Mouse (Mus musculus): ENCODE data around the gene Msl3l2. TPM values are rescaled to one million over a fixed set of nuclear protein-coding genes. Genes with fewer than 3 reads are reported as not detected.

Msl3l2 gene
- polyA plus RNA-seq, 1 experiment from 2014 or later = 7.6 TPM

GRCm38 (mm10) chr10:56099641-56100310, 6.9 kb upstream of the Msl3l2 start:
- Histone ChIP-seq H3K4me2 (ENCODE audit: low read depth, low read length) (no peak overlapping the region), H3K4me1 (ENCODE audit: control insufficient read depth, insufficient read depth, low read length) (no peaks in the 10 kb centered on the region), H3K9ac (replicated peaks; ENCODE audit: low read length) (no peak overlapping the region), H3K36me3 (replicated peaks; ENCODE audit: control insufficient read depth, insufficient read depth, low read depth, low read length) (no peaks in the 10 kb centered on the region), H3K27me3 (ENCODE audit: control insufficient read depth, insufficient read depth, low read length) (no peaks in the 10 kb centered on the region), H3K27ac (replicated peaks; ENCODE audit: low read depth, low read length) (no peak overlapping the region), H3K9me3 (replicated peaks; ENCODE audit: control insufficient read depth, low read length) (no peaks in the 10 kb centered on the region), H3K4me3 (ENCODE audit: low read depth, low read length) (no peak overlapping the region)
- DNase-seq (ENCODE audit: low spot score) = no peak
- no peak for ATAC-seq (replicated peaks; ENCODE audit: insufficient number of reproducible peaks, low FRiP score, low TSS enrichment, low read depth)
- 91% methylated on average over 3 of the region's 3 CpGs for WGBS

GRCm38 (mm10) chr10:56106996-56107334, 248 bp downstream of the Msl3l2 start:
- Histone ChIP-seq H3K36me3 (replicated peaks; ENCODE audit: control insufficient read depth, insufficient read depth, low read depth, low read length) (no peaks in the 10 kb centered on the region), H3K4me3 (ENCODE audit: low read depth, low read length) (no peak overlapping the region), H3K9me3 (replicated peaks; ENCODE audit: control insufficient read depth, low read length) (no peaks in the 10 kb centered on the region), H3K4me1 (ENCODE audit: control insufficient read depth, insufficient read depth, low read length) (no peaks in the 10 kb centered on the region), H3K9ac (replicated peaks; ENCODE audit: low read length) (peak overlapping the region; percentile 34; the same call in 1 of the 2 replicates), H3K27me3 (ENCODE audit: control insufficient read depth, insufficient read depth, low read length) (no peaks in the 10 kb centered on the region), H3K27ac (replicated peaks; ENCODE audit: low read depth, low read length) (no peak overlapping the region), H3K4me2 (ENCODE audit: low read depth, low read length) (peak overlapping the region; percentile 13)
- DNase-seq (ENCODE audit: low spot score) = no peak
- 26% methylated on average over 1 of the region's 1 CpGs for WGBS
- ATAC-seq (replicated peaks; ENCODE audit: insufficient number of reproducible peaks, low FRiP score, low TSS enrichment, low read depth) = peak; percentile 73; the same call in 1 of the 2 replicates

GRCm38 (mm10) chr10:56114951-56115635, 8.4 kb downstream of the Msl3l2 start:
- H3K4me2 ChIP-seq (ENCODE audit: low read depth, low read length) = peak overlapping the region; percentile 90
- no peaks in the 10 kb centered on the region for H3K36me3 ChIP-seq (replicated peaks; ENCODE audit: control insufficient read depth, insufficient read depth, low read depth, low read length)
- ATAC-seq (replicated peaks; ENCODE audit: insufficient number of reproducible peaks, low FRiP score, low TSS enrichment, low read depth) (peak; percentile 96), DNase-seq (ENCODE audit: low spot score) (peak; percentile 82)
- peak overlapping the region; percentile 83 for H3K9ac ChIP-seq (replicated peaks; ENCODE audit: low read length)
- H3K27ac ChIP-seq (replicated peaks; ENCODE audit: low read depth, low read length) = 0 out of 2 replicates have a peak overlapping the region, but pooled peaks have one; percentile 28
- 0% methylated on average over 44 of the region's 50 CpGs for WGBS
- peak overlapping the region; percentile 57 for H3K4me3 ChIP-seq (ENCODE audit: low read depth, low read length)
- no peaks in the 10 kb centered on the region for H3K9me3 ChIP-seq (replicated peaks; ENCODE audit: control insufficient read depth, low read length)
- H3K4me1 ChIP-seq (ENCODE audit: control insufficient read depth, insufficient read depth, low read length) = no peaks in the 10 kb centered on the region; the same call in 1 of the 2 replicates
- H3K27me3 ChIP-seq (ENCODE audit: control insufficient read depth, insufficient read depth, low read length) = no peaks in the 10 kb centered on the region

- Histone ChIP-seq H3K4me3 (ENCODE audit: low read depth, low read length) (peak overlapping the region; percentile 57), H3K9me3 (replicated peaks; ENCODE audit: control insufficient read depth, low read length) (no peaks in the 10 kb centered on the region), H3K4me2 (ENCODE audit: low read depth, low read length) (peak overlapping the region; percentile 90), H3K4me1 (ENCODE audit: control insufficient read depth, insufficient read depth, low read length) (no peaks in the 10 kb centered on the region; the same call in 1 of the 2 replicates), H3K27ac (replicated peaks; ENCODE audit: low read depth, low read length) (0 out of 2 replicates have a peak overlapping the region, but pooled peaks have one; percentile 28), H3K36me3 (replicated peaks; ENCODE audit: control insufficient read depth, insufficient read depth, low read depth, low read length) (no peaks in the 10 kb centered on the region), H3K27me3 (ENCODE audit: control insufficient read depth, insufficient read depth, low read length) (no peaks in the 10 kb centered on the region), H3K9ac (replicated peaks; ENCODE audit: low read length) (peak overlapping the region; percentile 83)
- ATAC-seq (replicated peaks; ENCODE audit: insufficient number of reproducible peaks, low FRiP score, low TSS enrichment, low read depth) (peak; percentile 54; the same call in 1 of the 2 replicates), DNase-seq (ENCODE audit: low spot score) (peak; percentile 20)
- WGBS = 14% methylated on average over 27 of the region's 27 CpGs
These were observed 9.0 kb downstream of the Msl3l2 start for GRCm38 (mm10) chr10:56115636-56116180.

GRCm38 (mm10) chr10:56126972-56127371, 20.3 kb downstream of the Msl3l2 start:
- H3K4me1 ChIP-seq (ENCODE audit: control insufficient read depth, insufficient read depth, low read length) = no peaks in the 10 kb centered on the region
- H3K9ac ChIP-seq (replicated peaks; ENCODE audit: low read length) = no peak overlapping the region
- no peak overlapping the region for H3K4me2 ChIP-seq (ENCODE audit: low read depth, low read length)
- H3K9me3 ChIP-seq (replicated peaks; ENCODE audit: control insufficient read depth, low read length) = no peaks in the 10 kb centered on the region
- no peak overlapping the region for H3K27ac ChIP-seq (replicated peaks; ENCODE audit: low read depth, low read length)
- H3K4me3 ChIP-seq (ENCODE audit: low read depth, low read length) = no peak overlapping the region
- no peaks in the 10 kb centered on the region for H3K27me3 ChIP-seq (ENCODE audit: control insufficient read depth, insufficient read depth, low read length)
- no peaks in the 10 kb centered on the region for H3K36me3 ChIP-seq (replicated peaks; ENCODE audit: control insufficient read depth, insufficient read depth, low read depth, low read length)
- 94% methylated on average over 1 of the region's 1 CpGs for WGBS
- no peak for DNase-seq (ENCODE audit: low spot score)
- ATAC-seq (replicated peaks; ENCODE audit: insufficient number of reproducible peaks, low FRiP score, low TSS enrichment, low read depth) = no peak

- no peak for ATAC-seq (replicated peaks; ENCODE audit: insufficient number of reproducible peaks, low FRiP score, low TSS enrichment, low read depth)
- no peak overlapping the region for H3K27ac ChIP-seq (replicated peaks; ENCODE audit: low read depth, low read length)
- H3K4me1 ChIP-seq (ENCODE audit: control insufficient read depth, insufficient read depth, low read length) = no peaks in the 10 kb centered on the region
- no peak overlapping the region for H3K4me3 ChIP-seq (ENCODE audit: low read depth, low read length)
- H3K9ac ChIP-seq (replicated peaks; ENCODE audit: low read length) = no peak overlapping the region
- DNase-seq (ENCODE audit: low spot score) = no peak
- H3K27me3 ChIP-seq (ENCODE audit: control insufficient read depth, insufficient read depth, low read length) = no peaks in the 10 kb centered on the region
- WGBS = 78% methylated on average over 2 of the region's 2 CpGs
- H3K36me3 ChIP-seq (replicated peaks; ENCODE audit: control insufficient read depth, insufficient read depth, low read depth, low read length) = no peaks in the 10 kb centered on the region
- H3K9me3 ChIP-seq (replicated peaks; ENCODE audit: control insufficient read depth, low read length) = no peaks in the 10 kb centered on the region
- no peak overlapping the region for H3K4me2 ChIP-seq (ENCODE audit: low read depth, low read length)
These were observed 22.9 kb downstream of the Msl3l2 start for GRCm38 (mm10) chr10:56129642-56130041.

- no peak overlapping the region for H3K27ac ChIP-seq (replicated peaks; ENCODE audit: low read depth, low read length)
- 98% methylated on average over 5 of the region's 5 CpGs for WGBS
- DNase-seq (ENCODE audit: low spot score) (no peak), ATAC-seq (replicated peaks; ENCODE audit: insufficient number of reproducible peaks, low FRiP score, low TSS enrichment, low read depth) (no peak)
- H3K4me1 ChIP-seq (ENCODE audit: control insufficient read depth, insufficient read depth, low read length) = no peaks in the 10 kb centered on the region
- no peaks in the 10 kb centered on the region for H3K36me3 ChIP-seq (replicated peaks; ENCODE audit: control insufficient read depth, insufficient read depth, low read depth, low read length)
- H3K9me3 ChIP-seq (replicated peaks; ENCODE audit: control insufficient read depth, low read length) = no peaks in the 10 kb centered on the region
- no peak overlapping the region for H3K4me2 ChIP-seq (ENCODE audit: low read depth, low read length)
- H3K27me3 ChIP-seq (ENCODE audit: control insufficient read depth, insufficient read depth, low read length) = no peaks in the 10 kb centered on the region
- H3K9ac ChIP-seq (replicated peaks; ENCODE audit: low read length) = no peak overlapping the region
- no peak overlapping the region for H3K4me3 ChIP-seq (ENCODE audit: low read depth, low read length)
These were observed 30.5 kb downstream of the Msl3l2 start for GRCm38 (mm10) chr10:56137191-56137590.

GRCm38 (mm10) chr10:56148920-56149319, 42.2 kb downstream of the Msl3l2 start:
- H3K9me3 ChIP-seq (replicated peaks; ENCODE audit: control insufficient read depth, low read length) = no peaks in the 10 kb centered on the region
- H3K4me2 ChIP-seq (ENCODE audit: low read depth, low read length) = no peak overlapping the region
- no peak overlapping the region for H3K4me3 ChIP-seq (ENCODE audit: low read depth, low read length)
- no peak overlapping the region for H3K27ac ChIP-seq (replicated peaks; ENCODE audit: low read depth, low read length)
- WGBS = 94% methylated on average over 3 of the region's 3 CpGs
- no peaks in the 10 kb centered on the region for H3K4me1 ChIP-seq (ENCODE audit: control insufficient read depth, insufficient read depth, low read length)
- ATAC-seq (replicated peaks; ENCODE audit: insufficient number of reproducible peaks, low FRiP score, low TSS enrichment, low read depth) (no peak), DNase-seq (ENCODE audit: low spot score) (no peak)
- no peaks in the 10 kb centered on the region for H3K27me3 ChIP-seq (ENCODE audit: control insufficient read depth, insufficient read depth, low read length)
- H3K9ac ChIP-seq (replicated peaks; ENCODE audit: low read length) = no peak overlapping the region
- H3K36me3 ChIP-seq (replicated peaks; ENCODE audit: control insufficient read depth, insufficient read depth, low read depth, low read length) = no peaks in the 10 kb centered on the region
